Mouse (Mus musculus): Measurements from ENCODE around the gene Cyfip1.

Gene Cyfip1

DNA sequence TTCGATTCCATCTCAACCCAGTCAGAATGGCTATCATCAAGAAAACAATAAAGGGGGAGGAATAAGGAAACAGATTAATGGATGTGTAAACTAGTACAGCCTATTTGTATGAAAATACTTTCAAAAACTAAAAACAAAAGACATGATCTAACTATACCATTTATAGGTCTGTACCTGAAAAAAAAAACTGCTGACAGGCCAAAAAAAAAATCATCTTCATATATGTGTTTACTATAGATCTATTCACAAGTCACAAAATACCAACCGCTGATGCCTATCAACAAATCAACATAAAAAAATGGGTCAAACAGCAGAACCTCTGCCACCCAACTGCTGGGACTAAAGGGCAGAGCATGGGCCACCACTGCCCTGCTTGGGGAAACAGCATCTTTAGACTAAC, 114.5 kb downstream of the Cyfip1 start:
- in situ Hi-C loops (cut with MseI, MboI), result no loop called here

DNA sequence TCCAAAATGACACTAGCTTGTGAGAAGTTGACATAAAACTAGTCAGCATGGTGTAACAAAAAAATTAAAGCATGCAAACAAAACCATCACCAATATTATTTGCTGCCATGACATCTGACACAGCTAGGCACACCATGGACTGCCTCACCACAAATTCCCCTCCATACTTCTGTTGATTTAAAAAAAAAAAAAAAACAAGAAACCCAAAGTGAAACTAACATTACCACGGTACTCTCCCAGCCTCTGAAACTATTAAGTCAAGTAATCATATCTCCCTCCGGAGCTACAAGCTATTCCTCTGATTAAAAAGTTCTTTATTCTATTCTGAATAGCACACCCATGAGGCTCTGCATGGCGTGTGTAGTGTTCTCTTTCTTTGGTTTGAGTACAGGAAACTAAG, 115.6 kb downstream of the Cyfip1 start:
- in situ Hi-C loops (cut with MseI, MboI), result no loop called here

DNA sequence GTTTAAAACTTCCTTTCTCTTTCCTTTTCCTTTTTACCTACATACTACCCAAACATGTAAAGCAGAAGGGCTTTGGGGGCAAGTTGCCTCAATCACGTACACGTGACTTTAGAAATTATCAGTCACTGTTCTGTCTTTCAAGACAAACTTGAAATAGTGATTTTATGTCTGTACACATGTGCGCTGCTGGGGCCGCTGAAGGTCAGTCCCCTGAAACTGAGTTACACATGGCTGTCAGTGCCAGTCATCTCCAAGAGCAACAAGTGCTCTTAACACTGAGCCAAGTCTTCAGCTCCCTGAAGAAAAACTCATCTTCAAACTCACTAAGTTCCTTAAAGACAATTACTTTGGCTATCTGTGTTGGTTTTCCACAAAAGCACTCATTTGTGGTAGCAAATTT, 116.4 kb downstream of the Cyfip1 start:
- in situ Hi-C loops (cut with MseI, MboI), result no loop called here

DNA sequence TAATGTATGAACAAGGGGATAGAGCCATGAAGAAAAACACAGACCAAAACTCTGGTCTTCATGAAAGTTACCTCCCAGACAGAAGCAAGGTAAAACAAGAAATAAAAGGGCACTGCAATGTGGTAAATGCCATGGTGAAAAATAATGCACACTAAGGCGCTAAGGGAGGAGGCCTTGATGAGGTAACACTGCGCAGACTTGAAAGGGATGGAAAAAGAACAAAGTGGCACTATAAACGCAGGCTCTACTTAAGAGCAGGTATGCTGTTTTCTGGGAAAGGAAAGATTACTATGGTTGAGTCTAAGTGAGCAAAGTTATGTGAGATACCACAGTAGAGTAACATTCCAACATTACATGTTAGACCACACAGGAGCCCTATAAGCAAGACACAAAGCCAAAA, 118.3 kb downstream of the Cyfip1 start:
- in situ Hi-C loops (cut with MseI, MboI), result no loop called here

DNA sequence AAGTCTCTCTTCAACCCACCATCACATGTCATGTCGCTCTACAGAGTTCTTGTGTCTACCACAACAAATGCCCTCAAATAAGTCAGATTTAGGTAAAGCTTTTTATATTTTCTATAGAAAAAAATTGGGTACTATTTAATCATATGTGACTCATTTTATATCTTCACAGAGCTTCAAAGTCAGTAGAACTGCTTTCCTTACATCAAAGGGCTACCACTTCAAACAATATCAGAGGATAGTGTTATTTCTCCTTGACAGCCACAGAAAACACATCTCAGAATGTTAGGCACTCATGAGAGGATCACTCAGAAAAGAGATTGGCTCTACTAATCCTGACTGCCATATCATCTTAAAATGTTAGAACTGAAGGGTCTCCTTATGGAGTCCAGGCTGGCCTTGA, 119.0 kb downstream of the Cyfip1 start:
- in situ Hi-C loops (cut with MseI, MboI), result no loop called here

DNA sequence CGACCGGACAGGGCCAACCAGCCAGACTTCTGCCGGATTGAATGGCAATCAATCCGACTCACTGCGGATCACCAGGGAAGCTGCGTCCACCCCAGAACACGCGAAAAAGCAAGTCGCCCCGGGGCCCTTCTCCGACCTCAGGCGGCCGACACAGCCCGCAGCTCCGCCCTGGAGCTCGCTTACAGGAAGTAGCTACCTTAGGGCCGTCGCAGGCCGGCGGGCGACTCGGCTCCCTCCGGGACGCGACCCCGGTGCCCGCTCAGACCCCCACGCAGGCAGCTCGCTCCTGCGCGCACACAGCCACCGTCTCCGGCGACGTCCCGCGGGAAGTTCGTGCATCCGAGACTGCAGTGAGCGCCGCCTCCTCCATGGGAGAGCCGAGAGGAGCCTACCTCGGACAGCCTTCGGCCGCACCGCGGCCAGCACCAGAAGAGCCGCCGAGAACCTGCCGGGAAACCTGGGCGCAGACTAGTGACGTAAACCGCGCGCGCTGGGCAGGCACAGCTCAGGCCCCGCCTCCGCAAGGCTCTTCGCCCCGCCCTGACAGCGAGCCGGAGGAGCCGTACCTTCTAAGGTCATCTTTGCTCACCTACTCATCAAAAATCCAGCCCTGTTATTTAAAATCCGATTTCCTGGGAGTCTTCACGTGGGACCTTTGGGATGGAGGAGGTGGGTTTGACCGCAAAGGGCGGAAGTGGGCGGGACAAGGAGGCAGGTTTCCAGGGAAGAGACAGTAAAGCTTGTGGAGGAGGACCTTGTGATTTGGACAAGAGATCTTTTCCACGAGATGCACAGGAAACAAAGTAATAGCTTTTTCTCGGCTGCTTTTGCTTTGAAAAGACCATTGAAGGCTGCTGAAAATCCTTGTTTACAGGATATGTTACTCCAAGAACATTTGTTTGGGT, 120.7 kb downstream of the Cyfip1 start, which contains the start of gene Nipa2:
Gene Nipa2 (minus strand): TSS at position 473 of the 905 bp plus-strand sequence.
- in situ Hi-C loops (cut with MseI, MboI), result no loop called here

DNA sequence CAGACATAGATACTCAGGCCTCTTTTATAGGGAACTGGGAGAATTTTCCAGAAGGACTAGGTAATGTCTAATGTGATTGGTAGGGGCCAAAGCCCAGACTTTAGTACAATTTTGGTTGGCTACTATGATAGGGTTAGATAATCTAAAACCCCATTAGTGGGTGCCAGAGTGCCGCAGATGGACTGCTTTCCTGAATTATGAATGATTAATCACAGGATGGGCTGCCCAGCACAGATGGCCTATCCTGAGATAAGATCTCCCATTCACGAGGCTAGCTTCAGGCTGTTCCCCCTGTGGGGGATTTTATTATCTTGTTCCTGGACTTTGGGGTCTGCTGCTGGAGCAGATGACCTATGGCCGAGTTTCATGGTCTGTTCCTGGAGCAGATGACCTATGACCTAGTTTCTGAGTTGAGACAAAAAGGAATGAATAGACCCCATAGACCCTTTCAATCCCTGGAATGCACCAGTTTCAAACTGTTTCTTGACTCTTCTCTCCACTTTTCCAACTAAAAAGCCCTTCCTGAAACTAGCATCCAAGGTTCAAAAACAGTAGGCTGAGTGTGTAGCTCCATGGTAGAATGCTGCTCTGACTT, 125.4 kb downstream of the Cyfip1 start:
- in situ Hi-C loops (cut with MseI, MboI), result no loop called here

DNA sequence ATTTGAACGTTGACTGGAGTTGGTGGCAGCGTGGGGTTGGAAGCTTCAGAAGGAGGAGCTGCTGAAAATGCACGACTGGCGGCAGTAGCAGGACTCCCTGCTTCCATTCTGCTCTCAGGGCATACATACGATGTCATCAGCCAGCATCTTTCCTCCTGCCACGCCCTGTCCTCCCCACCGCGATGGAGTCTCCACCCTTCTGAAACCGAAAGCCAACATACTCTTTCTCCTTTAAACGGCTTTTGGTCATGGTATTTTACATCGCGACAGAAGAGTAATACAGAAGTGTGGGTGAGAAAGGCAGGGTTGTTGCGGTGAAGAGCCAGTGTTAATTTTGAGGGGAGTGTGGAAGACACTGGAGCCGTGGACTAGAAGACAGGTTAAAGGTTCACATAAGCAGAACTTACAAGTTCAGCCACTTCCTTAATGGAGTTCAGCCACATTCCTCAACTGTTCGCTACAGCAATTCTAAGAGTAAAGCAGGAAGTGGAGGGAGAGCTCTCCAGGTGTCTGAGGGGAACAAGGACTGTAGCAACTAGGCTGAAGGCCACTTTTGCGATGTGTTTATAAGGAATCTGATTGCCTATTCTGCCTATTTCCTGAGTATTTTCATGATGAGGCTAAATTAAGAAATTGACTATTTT, 126.8 kb downstream of the Cyfip1 start:
- in situ Hi-C loops (cut with MseI, MboI), result no loop called here

DNA sequence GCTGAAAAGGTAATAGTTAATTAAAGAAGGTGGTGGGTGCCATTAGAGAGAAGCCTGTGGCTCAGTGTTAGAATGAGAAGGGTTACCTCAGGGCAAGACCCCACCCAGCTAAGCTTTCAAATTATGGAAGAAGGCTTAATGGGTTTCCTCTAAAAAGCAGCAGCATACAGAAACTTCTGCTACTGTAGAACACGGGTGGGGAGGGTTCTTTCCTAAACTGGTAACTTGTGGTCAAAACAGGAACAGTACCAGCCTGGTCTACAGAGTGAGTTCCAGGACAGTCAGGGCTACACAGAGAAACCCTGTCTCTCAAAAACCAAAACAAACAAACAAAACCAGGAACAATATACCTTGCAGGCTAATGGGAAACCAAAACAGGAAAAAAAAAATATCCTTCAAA, 127.9 kb downstream of the Cyfip1 start:
- in situ Hi-C loops (cut with MseI, MboI), result no loop called here

DNA sequence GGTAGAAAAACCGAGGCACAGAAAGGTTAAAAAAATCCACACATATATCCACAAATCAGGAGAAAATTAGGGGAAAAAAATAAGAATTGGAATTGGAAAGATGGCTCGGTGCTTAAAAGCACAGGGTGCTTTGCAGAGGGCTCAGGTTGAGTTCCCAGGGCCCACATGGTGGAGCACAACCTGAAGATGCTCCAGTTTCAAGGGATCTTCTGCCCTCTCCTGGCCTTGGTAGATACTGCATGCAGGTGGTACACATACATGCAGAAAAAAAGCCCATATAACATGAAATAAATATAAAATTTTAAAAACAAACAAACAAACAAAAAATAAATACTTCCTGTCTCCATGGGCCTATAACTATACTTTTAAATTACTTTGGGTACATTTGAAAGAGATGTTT, 132.9 kb downstream of the Cyfip1 start:
- in situ Hi-C loops (cut with MseI, MboI), result no loop called here

DNA sequence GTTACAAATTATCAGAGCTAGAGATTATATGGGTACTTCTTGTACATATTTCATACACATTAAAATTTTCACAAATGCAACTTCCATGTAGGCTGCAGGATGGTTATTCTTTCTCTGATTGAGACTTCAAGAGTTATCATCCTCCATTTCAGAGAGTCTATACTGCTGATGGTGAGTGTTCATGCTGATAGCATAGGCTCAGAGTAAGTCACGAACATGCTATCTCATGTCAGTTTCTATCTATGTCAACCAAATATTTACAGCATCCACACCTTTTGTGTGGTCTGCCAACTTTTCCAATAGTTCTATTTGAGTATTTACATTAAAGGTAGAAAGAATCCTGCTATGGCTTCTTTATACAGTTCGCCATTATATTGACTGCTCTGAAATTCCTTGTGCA, 140.0 kb downstream of the Cyfip1 start:
- in situ Hi-C loops (cut with MseI, MboI), result no loop called here
